Mouse (Mus musculus) heart, postnatal 0 days (tissue): ENCODE results near the gene Cdk14.

Experiments
- CTCF ChIP-seq: IDR thresholded peaks from 2 replicates; pipeline ENCODE4 v1.5.1; 2016; ENCODE audit warnings: antibody characterized with exemption, control low read depth, low read depth
- EP300 ChIP-seq: IDR thresholded peaks from 2 replicates; pipeline ENCODE4 v1.6.1; 2016; ENCODE audit warnings: antibody characterized with exemption, low read depth

GRCm38 (mm10) chr5:5189590-5189989 lies 230.5 kb downstream of the Cdk14 start:
- TF ChIP-seq EP300 (no peak), CTCF (no peak)
